Mouse (Mus musculus) limb, embryonic 12.5 days (tissue): Measurements from ENCODE around the gene Bmp6. TPM values are rescaled to one million over a fixed set of nuclear protein-coding genes. Genes with fewer than 3 reads are reported as not detected.

Experiments
- ATAC-seq: fragments of 200-750 bp; cut with Nextera tagmentation; 2 replicates; pipeline ENCODE4 v1.8.0; 2017; ENCODE audit warnings: low read depth, moderate TSS enrichment; ENCODE audit not compliant: insufficient number of reproducible peaks, insufficient read depth, low FRiP score, low TSS enrichment
- H3K27ac ChIP-seq: fragments of 300-500 bp; sonication (generic); 2 replicates; pipeline ENCODE4 v1.5.1; 2016; ENCODE audit warnings: mild to moderate bottlenecking, moderate library complexity
- H3K27me3 ChIP-seq: fragments of 300-500 bp; sonication (generic); 2 replicates; pipeline ENCODE4 v1.6.1; 2016; ENCODE audit warnings: mild to moderate bottlenecking, moderate library complexity
- H3K36me3 ChIP-seq: fragments of 300-500 bp; sonication (generic); 2 replicates; pipeline ENCODE4 v1.6.1; 2016; ENCODE audit warnings: mild to moderate bottlenecking, moderate library complexity
- H3K4me1 ChIP-seq: fragments of 300-500 bp; sonication (generic); replicated peaks from 2 replicates; pipeline ENCODE4 v1.6.1; 2016
- H3K4me2 ChIP-seq: fragments of 300-500 bp; sonication (generic); 2 replicates; pipeline ENCODE4 v1.6.1; 2016; ENCODE audit warnings: mild to moderate bottlenecking, moderate library complexity
- H3K4me3 ChIP-seq: fragments of 300-500 bp; sonication (generic); replicated peaks from 2 replicates; pipeline ENCODE4 v1.5.1; 2016; ENCODE audit warnings: mild to moderate bottlenecking
- H3K9ac ChIP-seq: fragments of 300-500 bp; sonication (generic); replicated peaks from 2 replicates; pipeline ENCODE4 v1.6.1; 2016; ENCODE audit warnings: mild to moderate bottlenecking, moderate library complexity
- H3K9me3 ChIP-seq: fragments of 300-500 bp; sonication (generic); 2 replicates; pipeline ENCODE4 v1.6.1; 2016; ENCODE audit warnings: mild to moderate bottlenecking, moderate library complexity
- WGBS: fragments of 180-500 bp; shearing (Covaris S2); methylation state at CpG from one replicate; pipeline ENCODE4 v1.1.7; 2016; 5-methylcytosine and 5-hydroxymethylcytosine counted together
- polyA plus RNA-seq: library from polyadenylated mRNA; unstranded; fragments of >200 nt; fragmentation: Nextera tagmentation; extraction: Ambion mirVana; gene quantifications from 2 replicates; pipeline ENCODE4 v1.2.1, GENCODE M21; 2016

Bmp6 gene
- polyA plus RNA-seq, 1 experiment from 2014 or later: 0.75 TPM

DNA sequence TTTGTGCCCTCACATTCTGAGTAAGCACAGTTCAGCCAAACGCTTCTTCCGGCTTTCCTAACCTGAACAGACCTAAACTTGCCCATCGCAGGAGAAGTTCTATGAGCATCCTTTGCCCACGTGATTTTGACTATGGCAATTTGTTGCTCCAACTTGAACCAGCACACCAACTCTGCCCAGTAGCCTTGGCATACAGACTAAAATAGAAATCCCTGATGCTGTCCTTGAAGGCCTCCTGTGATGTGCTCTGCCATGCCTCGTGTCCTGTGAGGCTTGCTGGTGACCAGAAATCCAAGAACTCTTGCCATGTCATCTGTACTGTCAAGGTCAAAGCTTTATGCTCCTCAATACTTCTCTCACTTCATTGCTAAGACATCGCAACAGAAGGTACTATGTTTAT lies 184.7 kb downstream of the Bmp6 start:
- H3K27me3 ChIP-seq: no peaks in the 10 kb centered on the region
- peaks cover 27% of the 10 kb centered on the region for H3K4me1 ChIP-seq
- H3K27ac ChIP-seq: no peak overlapping the region
- H3K9me3 ChIP-seq: no peaks in the 10 kb centered on the region
- H3K4me3 ChIP-seq: no peak overlapping the region
- H3K9ac ChIP-seq: no peak overlapping the region
- ATAC-seq: no peak
- WGBS: 86% methylated on average over 6 of the region's 6 CpGs
- H3K4me2 ChIP-seq: no peak overlapping the region
- no peaks in the 10 kb centered on the region for H3K36me3 ChIP-seq

DNA sequence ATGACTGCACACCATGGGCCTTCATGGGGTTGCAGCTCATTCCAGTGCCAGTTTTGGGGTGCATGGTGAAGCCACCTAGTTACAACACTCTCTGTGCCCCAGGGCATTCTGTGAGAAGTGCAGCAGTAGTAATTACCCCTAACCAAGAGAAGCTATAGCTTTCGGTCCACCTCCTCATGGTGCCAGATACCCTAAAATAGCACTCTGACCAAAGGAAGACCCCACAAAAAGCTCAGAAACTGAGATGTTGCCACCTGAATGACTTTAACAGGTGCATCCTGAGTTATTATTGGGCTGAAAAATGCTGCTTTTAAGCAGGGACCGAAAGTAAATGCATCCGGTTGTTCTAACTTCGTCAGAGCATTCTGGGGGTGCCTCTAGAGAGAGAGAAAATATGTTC lies 186.6 kb downstream of the Bmp6 start:
- Histone ChIP-seq H3K27ac (no peak overlapping the region), H3K36me3 (no peaks in the 10 kb centered on the region), H3K27me3 (no peaks in the 10 kb centered on the region), H3K9me3 (no peaks in the 10 kb centered on the region), H3K4me3 (no peak overlapping the region), H3K4me1 (peaks cover 12% of the 10 kb centered on the region), H3K9ac (no peak overlapping the region), H3K4me2 (no peak overlapping the region)
- ATAC-seq: no peak
- WGBS: 86% methylated on average over 4 of the region's 4 CpGs

DNA sequence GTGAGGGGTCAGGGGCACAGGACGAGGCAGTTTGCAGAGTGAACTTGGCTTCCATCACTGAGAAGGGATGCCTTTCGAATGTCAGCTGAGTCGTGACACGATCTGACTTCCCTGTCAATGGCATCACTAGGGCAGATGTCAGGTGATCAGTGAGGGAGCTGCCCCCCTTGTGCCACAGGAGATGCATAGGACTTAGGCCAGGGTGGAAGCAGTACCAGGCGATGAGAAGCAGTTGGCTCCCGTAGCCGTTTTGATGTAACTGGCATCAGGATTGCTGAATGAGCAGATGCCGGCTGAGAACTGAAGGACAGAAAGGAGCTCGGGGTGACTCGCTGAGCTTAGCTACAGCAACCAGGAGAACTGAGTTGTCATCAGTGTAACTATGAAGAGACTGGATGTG lies 188.6 kb downstream of the Bmp6 start:
- Histone ChIP-seq H3K27ac (no peak overlapping the region), H3K9me3 (no peaks in the 10 kb centered on the region), H3K4me1 (peaks cover 4% of the 10 kb centered on the region), H3K36me3 (no peaks in the 10 kb centered on the region), H3K4me2 (no peak overlapping the region), H3K4me3 (no peak overlapping the region), H3K9ac (no peak overlapping the region), H3K27me3 (no peaks in the 10 kb centered on the region)
- no peak for ATAC-seq
- WGBS: 84% methylated on average over 10 of the region's 10 CpGs

DNA sequence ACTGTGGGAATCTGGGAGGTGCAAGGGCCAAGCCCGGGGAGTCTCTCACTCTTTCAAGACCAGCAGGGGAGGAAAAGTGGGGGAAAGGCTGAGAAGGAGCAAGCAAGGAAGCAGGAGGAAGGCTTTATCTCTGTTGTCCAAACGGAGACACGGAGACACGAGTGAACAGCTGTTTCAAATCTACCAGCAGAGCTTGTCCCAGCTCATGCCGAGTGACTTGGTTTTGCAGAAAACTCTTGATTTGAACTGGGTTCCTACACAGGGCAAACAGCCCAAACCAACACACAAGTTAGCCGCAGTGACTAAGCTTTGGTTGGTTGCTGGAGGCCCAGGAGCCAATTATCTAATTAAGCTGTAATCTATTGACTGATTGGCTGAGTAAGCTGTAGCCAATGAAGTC lies 189.1 kb downstream of the Bmp6 start:
- 43% methylated on average over 6 of the region's 6 CpGs for WGBS
- no peaks in the 10 kb centered on the region for H3K27me3 ChIP-seq
- H3K9ac ChIP-seq: no peak overlapping the region
- H3K4me1 ChIP-seq: no peaks in the 10 kb centered on the region
- no peak for ATAC-seq
- H3K4me2 ChIP-seq: no peak overlapping the region
- no peak overlapping the region for H3K4me3 ChIP-seq
- no peaks in the 10 kb centered on the region for H3K9me3 ChIP-seq
- H3K36me3 ChIP-seq: no peaks in the 10 kb centered on the region
- H3K27ac ChIP-seq: no peak overlapping the region

- H3K27me3 ChIP-seq: no peaks in the 10 kb centered on the region
- ATAC-seq: no peak
- H3K4me2 ChIP-seq: no peak overlapping the region
- H3K9ac ChIP-seq: no peak overlapping the region
- no peak overlapping the region for H3K4me3 ChIP-seq
- 86% methylated on average over 6 of the region's 6 CpGs for WGBS
- H3K4me1 ChIP-seq: no peaks in the 10 kb centered on the region
- H3K36me3 ChIP-seq: no peaks in the 10 kb centered on the region
- no peaks in the 10 kb centered on the region for H3K9me3 ChIP-seq
- no peak overlapping the region for H3K27ac ChIP-seq
Observed at GRCm38 (mm10) chr13:38534731-38535130, 189.8 kb downstream of the Bmp6 start.

- no peak for ATAC-seq
Observed at GRCm38 (mm10) chr13:38537521-38537920, 192.6 kb downstream of the Bmp6 start.

DNA sequence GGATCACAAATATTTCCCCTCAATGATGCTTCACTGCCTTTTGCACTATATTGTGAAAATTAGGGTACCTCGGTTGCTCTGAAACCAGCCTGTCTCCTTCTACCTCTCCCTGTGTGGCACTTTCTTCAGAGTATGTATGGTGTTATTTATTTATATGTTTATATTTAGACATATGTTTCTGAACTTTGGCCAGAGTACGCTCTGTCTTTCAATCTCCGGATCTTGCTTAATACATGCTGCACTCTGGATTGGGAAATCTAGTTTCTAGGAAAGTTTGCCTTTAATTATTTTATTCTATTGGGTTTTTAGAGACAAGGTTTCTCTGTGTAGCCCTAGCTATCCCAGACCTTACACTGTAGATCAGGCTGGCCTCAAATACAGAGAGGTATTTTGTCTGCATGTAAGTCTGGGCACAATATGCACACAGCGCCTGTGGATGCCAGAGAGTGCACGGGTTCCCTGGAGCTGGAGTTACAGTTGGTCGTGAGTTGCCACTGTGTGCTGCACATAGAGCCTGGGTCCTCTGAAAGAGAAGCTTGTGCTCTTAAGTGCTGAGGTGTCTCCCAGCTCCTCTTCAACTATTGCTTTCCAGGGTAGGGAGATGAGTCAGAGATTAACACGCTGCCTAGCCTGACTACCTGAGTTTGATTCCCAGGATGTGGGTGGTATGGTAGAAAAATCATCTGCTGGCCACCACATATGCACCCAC lies 194.4 kb downstream of the Bmp6 start:
- Histone ChIP-seq H3K27ac (no peak overlapping the region), H3K9me3 (no peaks in the 10 kb centered on the region), H3K9ac (no peak overlapping the region), H3K4me2 (no peak overlapping the region), H3K4me1 (no peaks in the 10 kb centered on the region), H3K27me3 (no peaks in the 10 kb centered on the region), H3K36me3 (no peaks in the 10 kb centered on the region), H3K4me3 (no peak overlapping the region)
- no peak for ATAC-seq
- WGBS: 85% methylated on average over 7 of the region's 7 CpGs

More at GRCm38 (mm10) chr13:38537521-38537920, 192.6 kb downstream of the Bmp6 start:
- no peak overlapping the region for H3K9ac ChIP-seq
- no peak overlapping the region for H3K4me3 ChIP-seq
- no peaks in the 10 kb centered on the region for H3K4me1 ChIP-seq
- H3K27ac ChIP-seq: no peak overlapping the region
- H3K36me3 ChIP-seq: no peaks in the 10 kb centered on the region
- H3K27me3 ChIP-seq: no peaks in the 10 kb centered on the region
- H3K4me2 ChIP-seq: no peak overlapping the region
- no peaks in the 10 kb centered on the region for H3K9me3 ChIP-seq

GRCm38 (mm10) chr13:38543455-38544125 lies 198.7 kb downstream of the Bmp6 start:
- H3K27me3 ChIP-seq: no peaks in the 10 kb centered on the region
- H3K27ac ChIP-seq: no peak overlapping the region
- H3K4me2 ChIP-seq: no peak overlapping the region
- ATAC-seq: no peak
- no peaks in the 10 kb centered on the region for H3K9me3 ChIP-seq
- H3K9ac ChIP-seq: no peak overlapping the region
- no peaks in the 10 kb centered on the region for H3K36me3 ChIP-seq
- WGBS: 86% methylated on average over 8 of the region's 8 CpGs
- no peaks in the 10 kb centered on the region for H3K4me1 ChIP-seq
- H3K4me3 ChIP-seq: no peak overlapping the region

GRCm38 (mm10) chr13:38544769-38545445 lies 200.0 kb downstream of the Bmp6 start:
- Histone ChIP-seq H3K9ac (no peak overlapping the region), H3K27ac (no peak overlapping the region), H3K4me2 (no peak overlapping the region), H3K4me1 (no peaks in the 10 kb centered on the region), H3K9me3 (no peaks in the 10 kb centered on the region), H3K36me3 (no peaks in the 10 kb centered on the region), H3K4me3 (no peak overlapping the region), H3K27me3 (no peaks in the 10 kb centered on the region)
- WGBS: 78% methylated on average over 8 of the region's 8 CpGs
- ATAC-seq: no peak

DNA sequence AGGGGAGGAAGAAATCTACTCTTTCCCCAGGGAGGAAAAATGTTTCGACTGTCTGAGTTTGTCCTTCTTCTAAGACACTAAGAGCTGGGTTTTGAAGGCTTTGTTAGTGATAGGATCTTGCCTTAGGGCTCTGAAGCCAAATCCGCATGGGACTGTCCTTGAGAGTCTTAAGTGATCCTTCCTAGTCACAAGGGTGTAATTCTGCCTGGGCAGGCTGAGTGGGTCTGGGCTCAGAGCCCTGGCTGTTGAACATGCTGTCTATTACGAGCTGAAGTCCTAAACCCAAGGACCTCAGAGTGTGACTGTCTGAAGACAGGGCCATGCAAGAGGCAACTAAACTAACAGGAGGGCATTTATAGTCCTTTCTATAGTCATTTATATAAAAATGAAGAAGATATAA lies 200.6 kb downstream of the Bmp6 start:
- no peak overlapping the region for H3K4me2 ChIP-seq
- H3K27me3 ChIP-seq: no peaks in the 10 kb centered on the region
- H3K4me1 ChIP-seq: no peaks in the 10 kb centered on the region
- H3K27ac ChIP-seq: no peak overlapping the region
- H3K9ac ChIP-seq: no peak overlapping the region
- WGBS: 72% methylated on average over 3 of the region's 3 CpGs
- ATAC-seq: no peak
- no peak overlapping the region for H3K4me3 ChIP-seq
- no peaks in the 10 kb centered on the region for H3K36me3 ChIP-seq
- no peaks in the 10 kb centered on the region for H3K9me3 ChIP-seq

DNA sequence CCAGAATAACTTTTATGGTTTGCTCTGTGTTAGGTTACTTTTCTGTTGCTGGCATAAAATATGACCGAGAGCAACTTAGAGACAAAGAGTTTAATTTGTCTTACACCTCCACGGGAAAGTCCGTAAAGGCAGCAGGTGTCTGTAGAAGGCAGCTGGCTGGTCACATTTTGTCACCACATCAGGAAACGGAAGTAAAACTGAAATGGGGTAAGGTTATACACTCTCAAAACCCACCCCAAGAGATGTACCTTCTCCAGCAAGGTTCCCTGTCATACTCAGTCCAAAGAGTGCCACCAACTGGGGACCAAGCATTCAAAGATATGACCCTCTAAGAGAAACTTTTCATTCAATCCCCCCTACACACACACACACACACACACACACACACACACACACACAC lies 201.8 kb downstream of the Bmp6 start:
- H3K27ac ChIP-seq: no peak overlapping the region
- H3K9ac ChIP-seq: no peak overlapping the region
- H3K27me3 ChIP-seq: no peaks in the 10 kb centered on the region
- no peak overlapping the region for H3K4me3 ChIP-seq
- ATAC-seq: no peak
- 75% methylated on average over 4 of the region's 4 CpGs for WGBS
- no peaks in the 10 kb centered on the region for H3K9me3 ChIP-seq
- H3K4me2 ChIP-seq: no peak overlapping the region
- no peaks in the 10 kb centered on the region for H3K36me3 ChIP-seq
- H3K4me1 ChIP-seq: no peaks in the 10 kb centered on the region
